Mouse (Mus musculus) stomach, postnatal 0 days (tissue): ENCODE data around the gene Etv5.

ENCODE experiments used
- CTCF ChIP-seq: IDR thresholded peaks from 2 replicates; pipeline ENCODE4 v1.5.1; 2016; ENCODE audit warnings: antibody characterized with exemption, low read depth, mild to moderate bottlenecking, moderate library complexity
- EP300 ChIP-seq: optimal IDR thresholded peaks from 2 replicates; pipeline ENCODE3; 2016; ENCODE audit warnings: antibody characterized with exemption

- TF ChIP-seq CTCF (no peak), EP300 (no peak)
Observed at GRCm38 (mm10) chr16:22398354-22398753, 41.2 kb downstream of the Etv5 start.
